In genomic region chr1:134843369-134843768, GRCm38 (mm10) we compare ENCODE assay signal across 30 mouse cellular contexts.
DNase-seq lines count a peak whose midpoint lies in the region; ATAC-seq lines count a peak whose summit lies in the region.
"Had no signal": no experiment of that assay in that cellular context is flagged by ENCODE, and none has a peak within 500 bp of the region (broad histone marks: within the 10 kb centered on the region; RNA-seq: fewer than 3 reads in every experiment).

No protein-coding gene starts in this region.

- DNase-seq in cerebellum, postnatal 14 days = peak; percentile 28 to 45
- no peak for DNase-seq in cerebellum, adult 8-10 months
- no peak for DNase-seq in heart, embryonic 10.5 days (ENCODE audit: low spot score)
- DNase-seq in heart, postnatal 36 days = no peak
- no peak for DNase-seq in heart, adult 18-20 months
- DNase-seq in gastrocnemius, postnatal 10 days = no peak
- DNase-seq: adrenal gland, postnatal 10 days; adrenal gland, postnatal 36 days; B cell, adult 2 months; cerebellum, adult 11 months; cerebellum, adult 9-11 months; embryo, embryonic 11 days; gastrocnemius, adult 2 months; gastrocnemius, postnatal 25 days; heart, postnatal 4 days; kidney, adult 18-20 months; kidney, adult 9 months had no signal

- H3K9ac ChIP-seq in heart, embryonic 16.5 days (ENCODE audit: low read length) = no peak overlapping the region
- H3K9ac ChIP-seq: embryonic facial prominence, embryonic 13.5 days; forebrain, embryonic 12.5 days; forebrain, embryonic 15.5 days; hindbrain, embryonic 14.5 days had no signal

- intact Hi-C loops in heart, postnatal 36 days (cut with DNase I) = no loop called here

- H3K36me3 ChIP-seq in heart, embryonic 10.5 days = peaks cover 31% of the 10 kb centered on the region; the same call in 1 of the 2 replicates
- H3K36me3 ChIP-seq in heart, embryonic 16.5 days (ENCODE audit: control insufficient read depth, insufficient read depth) = peaks cover 14% of the 10 kb centered on the region
- H3K36me3 ChIP-seq: embryonic facial prominence, embryonic 10.5 days had no signal

- no peak overlapping the region for H3K4me3 ChIP-seq in heart, embryonic 10.5 days
- H3K4me3 ChIP-seq in heart, embryonic 16.5 days (ENCODE audit: low read length) = no peak overlapping the region
- H3K4me3 ChIP-seq: embryonic facial prominence, embryonic 10.5 days; embryonic facial prominence, embryonic 13.5 days; erythroblast, embryonic 14.5 days; forebrain, embryonic 12.5 days; forebrain, embryonic 15.5 days; gastrocnemius, adult 2 months had no signal

- peak overlapping the region; percentile 56; the same call in 1 of the 2 replicates for H3K27ac ChIP-seq in heart, embryonic 10.5 days
- peak overlapping the region; percentile 33; the same call in 1 of the 2 replicates for H3K27ac ChIP-seq in heart, embryonic 16.5 days (ENCODE audit: low read length)
- H3K27ac ChIP-seq: embryonic facial prominence, embryonic 10.5 days; embryonic facial prominence, embryonic 13.5 days; forebrain, embryonic 12.5 days; forebrain, embryonic 15.5 days; gastrocnemius, adult 2 months; hindbrain, embryonic 14.5 days; hindbrain, postnatal 0 days had no signal

- H3K27me3 ChIP-seq in heart, embryonic 10.5 days (ENCODE audit: insufficient read depth, poor library complexity, severe bottlenecking) = no peaks in the 10 kb centered on the region
- H3K27me3 ChIP-seq in heart, embryonic 16.5 days (ENCODE audit: control insufficient read depth, insufficient read depth, low read length) = no peaks in the 10 kb centered on the region
- H3K27me3 ChIP-seq: CH12.LX; embryonic facial prominence, embryonic 13.5 days; forebrain, embryonic 12.5 days; forebrain, embryonic 15.5 days; Patski had no signal

- WGBS in heart, embryonic 10.5 days = 83% methylated on average over 6 of the region's 6 CpGs
- 82% methylated on average over 6 of the region's 6 CpGs for WGBS in heart, embryonic 16.5 days

- peaks cover 34% of the 10 kb centered on the region for H3K4me1 ChIP-seq in heart, embryonic 10.5 days
- peaks cover 22% of the 10 kb centered on the region for H3K4me1 ChIP-seq in heart, embryonic 16.5 days (ENCODE audit: control insufficient read depth, insufficient read depth, low read length)
- H3K4me1 ChIP-seq: embryonic facial prominence, embryonic 10.5 days; forebrain, embryonic 12.5 days; forebrain, embryonic 15.5 days had no signal

- H3K9me3 ChIP-seq in heart, embryonic 10.5 days = no peaks in the 10 kb centered on the region
- H3K9me3 ChIP-seq in heart, embryonic 16.5 days (replicated peaks; ENCODE audit: control insufficient read depth, low read length) = no peaks in the 10 kb centered on the region
- H3K9me3 ChIP-seq: embryonic facial prominence, embryonic 10.5 days; embryonic facial prominence, embryonic 13.5 days; forebrain, embryonic 12.5 days; forebrain, embryonic 15.5 days; G1E had no signal

- ATAC-seq in heart, embryonic 16.5 days (replicated peaks; ENCODE audit: extremely low read depth, insufficient read depth, low FRiP score) = no peak
- ATAC-seq: forebrain, embryonic 15.5 days; hindbrain, postnatal 0 days; inflammation-experienced regulatory T-cells, adult 6 months; intestine, embryonic 16.5 days; Patski had no signal

- H3K4me2 ChIP-seq in heart, embryonic 16.5 days (ENCODE audit: low read depth, low read length) = no peak overlapping the region
- H3K4me2 ChIP-seq: embryonic facial prominence, embryonic 13.5 days; forebrain, embryonic 12.5 days; forebrain, embryonic 15.5 days; hindbrain, embryonic 14.5 days had no signal

Comparison
In these comparisons a context has a peak if more than half of its experiments do, and no peak if none do; other contexts are left out.
1. DNase-seq: peak in cerebellum, postnatal 14 days (2 of 2); none in cerebellum, adult 8-10 months (single experiment), heart, embryonic 10.5 days (single experiment), heart, postnatal 36 days (0 of 2), heart, adult 18-20 months (0 of 2) and gastrocnemius, postnatal 10 days (single experiment).